Mouse (Mus musculus) intestine, embryonic 14.5 days (tissue): ENCODE data around the gene Nefh. TPM values are rescaled to one million over a fixed set of nuclear protein-coding genes. Genes with fewer than 3 reads are reported as not detected.
A peak's percentile ranks its signal among the peaks of the same experiment; 100 is the strongest.

Experiments used
- ATAC-seq: fragments of 200-750 bp; cut with Nextera tagmentation; replicated peaks from 2 replicates; pipeline ENCODE4 v1.8.0; 2017; ENCODE audit warnings: low read depth, moderate number of reproducible peaks, moderate TSS enrichment, moderate library complexity; ENCODE audit not compliant: low FRiP score, low TSS enrichment
- DNase-seq: peaks from one replicate; pipeline ENCODE4 v3.0.0-alpha.2; 2018; ENCODE audit warnings: low spot score
- H3K27ac ChIP-seq: fragments of 300-500 bp; sonication (generic); 2 replicates; pipeline ENCODE4 v1.5.1; 2014; ENCODE audit warnings: low read depth, mild to moderate bottlenecking, control low read depth
- H3K27me3 ChIP-seq: fragments of 300-500 bp; sonication (generic); replicated peaks from 2 replicates; pipeline ENCODE4 v1.6.1; 2014; ENCODE audit warnings: low read length, control low read depth; ENCODE audit not compliant: control insufficient read depth, insufficient read depth
- H3K36me3 ChIP-seq: fragments of 300-500 bp; sonication (generic); 2 replicates; pipeline ENCODE4 v1.6.1; 2014; ENCODE audit warnings: low read length, control low read depth; ENCODE audit not compliant: control insufficient read depth, insufficient read depth
- H3K4me1 ChIP-seq: fragments of 300-500 bp; sonication (generic); replicated peaks from 2 replicates; pipeline ENCODE4 v1.6.1; 2014; ENCODE audit warnings: low read length, control low read depth, mixed read lengths; ENCODE audit not compliant: control insufficient read depth, insufficient read depth
- H3K4me2 ChIP-seq: fragments of 300-500 bp; sonication (generic); 2 replicates; pipeline ENCODE4 v1.6.1; 2014; ENCODE audit warnings: low read length
- H3K4me3 ChIP-seq: fragments of 300-500 bp; sonication (generic); 2 replicates; pipeline ENCODE4 v1.5.1; 2014; ENCODE audit warnings: low read depth, low read length, control low read depth, mixed read lengths
- H3K9ac ChIP-seq: fragments of 300-500 bp; sonication (generic); 2 replicates; pipeline ENCODE4 v1.6.1; 2014; ENCODE audit warnings: mild to moderate bottlenecking, low read length
- H3K9me3 ChIP-seq: fragments of 300-500 bp; sonication (generic); 2 replicates; pipeline ENCODE4 v1.6.1; 2016; ENCODE audit warnings: low read length, control low read depth; ENCODE audit not compliant: control insufficient read depth
- WGBS: fragments of 180-500 bp; shearing (Covaris S2); extraction: QIAGEN DNeasy Blood & Tissue Kit; methylation state at CpG from one replicate; pipeline ENCODE4 v1.1.7; 2014; 5-methylcytosine and 5-hydroxymethylcytosine counted together
- polyA plus RNA-seq: library from polyadenylated mRNA; unstranded; fragments of >200 nt; fragmentation: Nextera tagmentation; extraction: Ambion mirVana; gene quantifications from 2 replicates; pipeline ENCODE4 v1.2.1, GENCODE M21; 2014

The Nefh gene
- polyA plus RNA-seq, 1 experiment from 2014 or later: 1.2 TPM

- no peak for DNase-seq
- no peak overlapping the region for H3K27ac ChIP-seq
- H3K9ac ChIP-seq: no peak overlapping the region
- no peak overlapping the region for H3K4me3 ChIP-seq
- WGBS: 46% methylated on average over 2 of the region's 2 CpGs
- H3K36me3 ChIP-seq: no peaks in the 10 kb centered on the region
- H3K27me3 ChIP-seq: no peaks in the 10 kb centered on the region
- ATAC-seq: no peak
- no peak overlapping the region for H3K4me2 ChIP-seq
- no peaks in the 10 kb centered on the region for H3K9me3 ChIP-seq
- H3K4me1 ChIP-seq: no peaks in the 10 kb centered on the region
Observed at GRCm38 (mm10) chr11:4967549-4967948, 19.7 kb upstream of the Nefh start.

- WGBS: 61% methylated on average over 5 of the region's 5 CpGs
- ATAC-seq (no peak), DNase-seq (no peak)
- H3K4me2 ChIP-seq: no peak overlapping the region
- no peaks in the 10 kb centered on the region for H3K36me3 ChIP-seq
- H3K4me1 ChIP-seq: no peaks in the 10 kb centered on the region
- H3K27ac ChIP-seq: no peak overlapping the region
- no peaks in the 10 kb centered on the region for H3K9me3 ChIP-seq
- no peaks in the 10 kb centered on the region for H3K27me3 ChIP-seq
- no peak overlapping the region for H3K4me3 ChIP-seq
- H3K9ac ChIP-seq: no peak overlapping the region
Observed at GRCm38 (mm10) chr11:4966888-4967287, 19.0 kb upstream of the Nefh start.

- 57% methylated on average over 2 of the region's 2 CpGs for WGBS
- Histone ChIP-seq H3K9ac (no peak overlapping the region), H3K27ac (no peak overlapping the region), H3K9me3 (no peaks in the 10 kb centered on the region), H3K36me3 (no peaks in the 10 kb centered on the region), H3K27me3 (no peaks in the 10 kb centered on the region), H3K4me1 (no peaks in the 10 kb centered on the region), H3K4me2 (no peak overlapping the region), H3K4me3 (no peak overlapping the region)
- ATAC-seq (no peak), DNase-seq (no peak)
Observed at GRCm38 (mm10) chr11:4966325-4966724, 18.5 kb upstream of the Nefh start.

- H3K9me3 ChIP-seq: no peaks in the 10 kb centered on the region
- no peak overlapping the region for H3K4me3 ChIP-seq
- no peaks in the 10 kb centered on the region for H3K4me1 ChIP-seq
- H3K27ac ChIP-seq: no peak overlapping the region
- no peak for DNase-seq
- no peak overlapping the region for H3K4me2 ChIP-seq
- H3K27me3 ChIP-seq: no peaks in the 10 kb centered on the region
- ATAC-seq: no peak
- 33% methylated on average over 6 of the region's 6 CpGs for WGBS
- no peak overlapping the region for H3K9ac ChIP-seq
- H3K36me3 ChIP-seq: no peaks in the 10 kb centered on the region
Observed at GRCm38 (mm10) chr11:4963099-4963808, 15.4 kb upstream of the Nefh start.

- H3K4me1 ChIP-seq: 0 out of 2 replicates have a peak, but pooled peaks cover 3% of the 10 kb centered on the region
- no peak overlapping the region for H3K9ac ChIP-seq
- no peak for DNase-seq
- 0 out of 2 replicates have a peak, but pooled peaks have one; percentile 12 for ATAC-seq
- no peak overlapping the region for H3K27ac ChIP-seq
- 2% methylated on average over 8 of the region's 8 CpGs for WGBS
- H3K36me3 ChIP-seq: no peaks in the 10 kb centered on the region
- H3K9me3 ChIP-seq: no peaks in the 10 kb centered on the region
- no peak overlapping the region for H3K4me3 ChIP-seq
- peaks cover 61% of the 10 kb centered on the region for H3K27me3 ChIP-seq
- H3K4me2 ChIP-seq: no peak overlapping the region
Observed at GRCm38 (mm10) chr11:4953918-4954317, 6.1 kb upstream of the Nefh start.

- 0 out of 2 replicates have a peak, but pooled peaks cover 3% of the 10 kb centered on the region for H3K4me1 ChIP-seq
- H3K27ac ChIP-seq: no peak overlapping the region
- H3K9me3 ChIP-seq: no peaks in the 10 kb centered on the region
- DNase-seq (no peak), ATAC-seq (0 out of 2 replicates have a peak, but pooled peaks have one; percentile 8)
- H3K27me3 ChIP-seq: peaks cover 66% of the 10 kb centered on the region
- no peaks in the 10 kb centered on the region for H3K36me3 ChIP-seq
- H3K4me2 ChIP-seq: no peak overlapping the region
- H3K9ac ChIP-seq: no peak overlapping the region
- WGBS: 7% methylated on average over 4 of the region's 6 CpGs
- no peak overlapping the region for H3K4me3 ChIP-seq
Observed at GRCm38 (mm10) chr11:4953401-4953800, 5.5 kb upstream of the Nefh start.

- ATAC-seq: peak; percentile 33; the same call in 1 of the 2 replicates
- H3K36me3 ChIP-seq: no peaks in the 10 kb centered on the region
- no peak overlapping the region for H3K4me3 ChIP-seq
Observed at GRCm38 (mm10) chr11:4949256-4950044, 1.6 kb upstream of the Nefh start.

GRCm38 (mm10) chr11:4948792-4949191, 928 bp upstream of the Nefh start:
- Histone ChIP-seq H3K4me3 (no peak overlapping the region), H3K4me1 (peaks cover 6% of the 10 kb centered on the region; the same call in 1 of the 2 replicates), H3K9me3 (no peaks in the 10 kb centered on the region), H3K36me3 (no peaks in the 10 kb centered on the region), H3K27me3 (peaks cover 94% of the 10 kb centered on the region), H3K9ac (no peak overlapping the region), H3K4me2 (no peak overlapping the region), H3K27ac (no peak overlapping the region)
- no peak for ATAC-seq
- WGBS: 42% methylated on average over 8 of the region's 8 CpGs
- DNase-seq: no peak

More at GRCm38 (mm10) chr11:4949256-4950044, 1.6 kb upstream of the Nefh start:
- no peaks in the 10 kb centered on the region for H3K9me3 ChIP-seq
- WGBS: 4% methylated on average over 23 of the region's 23 CpGs
- peak; percentile 95 for DNase-seq
- H3K4me2 ChIP-seq: no peak overlapping the region
- no peak overlapping the region for H3K9ac ChIP-seq
- H3K27me3 ChIP-seq: peaks cover 97% of the 10 kb centered on the region
- peaks cover 9% of the 10 kb centered on the region; the same call in 1 of the 2 replicates for H3K4me1 ChIP-seq
- no peak overlapping the region for H3K27ac ChIP-seq
